Mouse (Mus musculus): ENCODE data around the gene Anks1.

GRCm38 (mm10) chr17:27968903-27969302, 59.8 kb downstream of the Anks1 start:
- TF ChIP-seq CTCF (IDR thresholded peaks at IDR 0.05; ENCODE audit: borderline replicate concordance, insufficient read depth, low read depth, low read length) (no peak), POLR2A (IDR thresholded peaks at IDR 0.05; ENCODE audit: borderline replicate concordance, insufficient read depth, low read length) (no peak)
